Mouse (Mus musculus): Measurements from ENCODE around the gene Emc10.

GRCm38 (mm10) chr7:44446070-44446855, 50.1 kb downstream of the Emc10 start:
- TF ChIP-seq CTCF (IDR thresholded peaks at IDR 0.05; ENCODE audit: borderline replicate concordance, control insufficient read depth, extremely low read depth, insufficient read depth, low read length, poor library complexity), result no peak
- no peak for TF ChIP-seq POLR2A (IDR thresholded peaks at IDR 0.05; ENCODE audit: control insufficient read depth, extremely low read depth, insufficient read depth, low read length, poor library complexity)
